Mouse (Mus musculus) brain, adult 2 months (tissue): Measurements from ENCODE around the gene Tnfaip8l1.

Experiments
- DNase-seq: peaks from one replicate; pipeline ENCODE4 v3.0.0; 2011; ENCODE audit warnings: low read depth, low spot score

Gene Tnfaip8l1

GRCm38 (mm10) chr17:56137839-56138613, 24.3 kb upstream of the Tnfaip8l1 start:
- DNase-seq, result peak; percentile 54

- DNase-seq, result peak; percentile 58
These were observed 22.9 kb upstream of the Tnfaip8l1 start for GRCm38 (mm10) chr17:56139355-56139754.

GRCm38 (mm10) chr17:56139858-56140595, 22.2 kb upstream of the Tnfaip8l1 start, which contains the start of gene Sema6b:
TSS of gene Sema6b (minus strand) at chr17:56140343.
- peak; percentile 91 for DNase-seq

GRCm38 (mm10) chr17:56141702-56142605, 20.3 kb upstream of the Tnfaip8l1 start:
- peak; percentile 83 for DNase-seq

- DNase-seq, result no peak
These were observed 17.7 kb upstream of the Tnfaip8l1 start for GRCm38 (mm10) chr17:56144546-56144945.

GRCm38 (mm10) chr17:56146131-56146530, 16.1 kb upstream of the Tnfaip8l1 start:
- DNase-seq, result peak; percentile 63

- DNase-seq, result no peak
These were observed 14.9 kb upstream of the Tnfaip8l1 start for GRCm38 (mm10) chr17:56147420-56147819.

GRCm38 (mm10) chr17:56148280-56148679, 14.0 kb upstream of the Tnfaip8l1 start:
- no peak for DNase-seq

GRCm38 (mm10) chr17:56148790-56149618, 13.3 kb upstream of the Tnfaip8l1 start:
- DNase-seq, result no peak

- DNase-seq, result no peak
These were observed 12.4 kb upstream of the Tnfaip8l1 start for GRCm38 (mm10) chr17:56149897-56150296.

- DNase-seq, result peak; percentile 40
These were observed 8.6 kb upstream of the Tnfaip8l1 start for GRCm38 (mm10) chr17:56153643-56154042.

- peak; percentile 79 for DNase-seq
These were observed 2.5 kb upstream of the Tnfaip8l1 start for GRCm38 (mm10) chr17:56159729-56160128.

GRCm38 (mm10) chr17:56163523-56164102, 1.3 kb downstream of the Tnfaip8l1 start:
- DNase-seq, result no peak

- no peak for DNase-seq
These were observed 2.2 kb downstream of the Tnfaip8l1 start for GRCm38 (mm10) chr17:56164510-56164909.

- no peak for DNase-seq
These were observed 3.4 kb downstream of the Tnfaip8l1 start for GRCm38 (mm10) chr17:56165671-56166070.

GRCm38 (mm10) chr17:56169830-56170229, 7.6 kb downstream of the Tnfaip8l1 start:
- DNase-seq, result no peak

- no peak for DNase-seq
These were observed 8.4 kb downstream of the Tnfaip8l1 start for GRCm38 (mm10) chr17:56170636-56171035.

GRCm38 (mm10) chr17:56171456-56171855, 9.2 kb downstream of the Tnfaip8l1 start:
- DNase-seq, result no peak

- no peak for DNase-seq
These were observed 9.6 kb downstream of the Tnfaip8l1 start for GRCm38 (mm10) chr17:56171881-56172280.

- DNase-seq, result no peak
These were observed 11.2 kb downstream of the Tnfaip8l1 start for GRCm38 (mm10) chr17:56173401-56174046.
